Mouse (Mus musculus) brain, embryonic 14.5 days (tissue): ENCODE data around the gene Ebp.

Experiments
- CTCF ChIP-seq: fragments of 200-500 bp; IDR thresholded peaks from 2 replicates; pipeline ENCODE4 v1.5.1; 2012; ENCODE audit warnings: inconsistent platforms, mild to moderate bottlenecking, moderate library complexity, borderline replicate concordance; ENCODE audit not compliant: insufficient read depth, insufficient read length; ENCODE audit errors: extremely low read depth
- POLR2A ChIP-seq: fragments of 200-500 bp; IDR thresholded peaks from 2 replicates; pipeline ENCODE4 v1.6.1; 2012; ENCODE audit warnings: mild to moderate bottlenecking, inconsistent platforms, borderline replicate concordance; ENCODE audit not compliant: poor library complexity, insufficient read depth, insufficient read length, severe bottlenecking; ENCODE audit errors: extremely low read depth

DNA sequence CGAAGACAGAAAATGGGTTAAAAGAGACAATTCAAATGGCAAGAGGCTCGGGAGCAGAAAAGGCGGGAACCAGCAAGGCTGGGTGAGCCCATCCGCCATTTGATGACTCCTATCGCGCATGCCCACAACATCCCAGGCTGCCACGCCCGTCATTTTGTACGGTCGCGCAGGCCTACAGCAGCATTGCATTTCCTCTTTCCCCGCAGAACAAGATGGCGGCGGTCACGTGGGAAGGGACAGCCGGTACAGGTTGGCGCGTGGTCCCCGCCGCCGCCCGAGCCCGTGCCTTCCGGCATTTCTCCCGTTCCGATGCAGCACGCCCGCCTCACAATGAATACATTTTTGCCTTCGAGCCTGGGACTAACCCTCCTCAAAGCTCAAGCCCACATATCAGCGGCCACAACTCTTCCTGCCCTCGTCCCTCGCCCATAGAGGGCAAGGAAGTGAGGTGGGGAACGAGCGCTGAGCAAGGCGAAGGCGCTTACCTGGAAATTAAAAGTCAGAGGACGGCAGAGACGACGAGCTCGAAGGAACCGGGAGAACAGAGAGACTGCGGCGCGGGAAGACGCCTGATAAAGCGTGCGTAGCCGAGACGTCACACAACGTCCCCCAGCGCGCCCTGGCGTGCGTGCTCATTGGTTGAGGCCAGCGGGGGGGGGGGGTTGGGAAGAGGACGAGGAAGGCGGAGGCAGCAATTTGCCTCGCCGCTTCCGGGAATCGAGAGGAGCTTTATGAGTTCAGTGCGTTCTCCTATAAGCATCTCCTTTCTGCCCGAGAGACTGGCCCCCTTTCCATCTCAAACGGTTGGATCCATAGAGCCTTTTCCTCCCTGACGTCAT, 47.9 kb downstream of the Ebp start, which contains the start of gene Rbm3:
- TF ChIP-seq CTCF (no peak), POLR2A (peak; percentile 31; the same call in 1 of the 2 replicates)
